Mouse (Mus musculus): Measurements from ENCODE around the gene Rps11.

Gene Rps11

GRCm38 (mm10) chr7:45082401-45083299 lies 41.6 kb downstream of the Rps11 start:
- peak; percentile 55 for DNase-seq

GRCm38 (mm10) chr7:45081016-45081415 lies 43.2 kb downstream of the Rps11 start:
- no peak for DNase-seq

GRCm38 (mm10) chr7:45079856-45080255 lies 44.4 kb downstream of the Rps11 start:
- DNase-seq, result peak; percentile 94

GRCm38 (mm10) chr7:45078513-45078912 lies 45.7 kb downstream of the Rps11 start:
- DNase-seq, result peak; percentile 79

GRCm38 (mm10) chr7:45077829-45078228 lies 46.4 kb downstream of the Rps11 start:
- DNase-seq, result no peak

GRCm38 (mm10) chr7:45077322-45077721 lies 46.9 kb downstream of the Rps11 start:
- no peak for DNase-seq

GRCm38 (mm10) chr7:45076501-45076900 lies 47.7 kb downstream of the Rps11 start:
- no peak for DNase-seq

GRCm38 (mm10) chr7:45075405-45075804 lies 48.8 kb downstream of the Rps11 start:
- DNase-seq, result no peak

- DNase-seq, result no peak
Measured at GRCm38 (mm10) chr7:45073949-45074348, 50.3 kb downstream of the Rps11 start.

GRCm38 (mm10) chr7:45073171-45073707 lies 51.0 kb downstream of the Rps11 start:
- DNase-seq, result no peak

Measured in thymus, postnatal 14 days (tissue).